Mouse (Mus musculus) activated CD4-positive, CD25-positive, alpha-beta regulatory T cell, adult 4 months (primary cell): Measurements from ENCODE around the gene Tbc1d22a. TPM values are rescaled to one million over a fixed set of nuclear protein-coding genes. Genes with fewer than 3 reads are reported as not detected.
"Not testable (repeated sequence)": the region's sequence is repeated elsewhere in the genome, so short reads cannot be mapped to it uniquely, and the experiment has no call there.

Experiments used
- ATAC-seq: one replicate; pipeline ENCODE4 v1.8.0; 2017
- polyA plus RNA-seq, 2 experiments: library from polyadenylated mRNA; unstranded; fragments of 100-300 nt; shearing (Covaris generic); gene quantifications; one replicate each; pipeline ENCODE4 v1.2.1; 2017

Gene Tbc1d22a
- polyA plus RNA-seq, 2 experiments from 2014 or later, result 10.6 to 13.1 TPM

GRCm38 (mm10) chr15:86181321-86181720 lies 32.9 kb upstream of the Tbc1d22a start:
- ATAC-seq, result not testable (repeated sequence)

- peak; percentile 29 for ATAC-seq
These were observed 32.3 kb upstream of the Tbc1d22a start for GRCm38 (mm10) chr15:86181941-86182439.

- peak; percentile 21 for ATAC-seq
These were observed 31.6 kb upstream of the Tbc1d22a start for GRCm38 (mm10) chr15:86182646-86183045.

GRCm38 (mm10) chr15:86183484-86183883 lies 30.8 kb upstream of the Tbc1d22a start:
- no peak for ATAC-seq

- no peak for ATAC-seq
These were observed 30.2 kb upstream of the Tbc1d22a start for GRCm38 (mm10) chr15:86184071-86184470.

GRCm38 (mm10) chr15:86184851-86185688 lies 29.2 kb upstream of the Tbc1d22a start:
- ATAC-seq, result peak; percentile 30

- ATAC-seq, result peak; percentile 57
These were observed 28.3 kb upstream of the Tbc1d22a start, which contains the start of gene Cerk for GRCm38 (mm10) chr15:86185689-86186569. Gene Cerk (minus strand): TSS chr15:86186141.

- no peak for ATAC-seq
These were observed 27.6 kb upstream of the Tbc1d22a start for GRCm38 (mm10) chr15:86186686-86187085.

GRCm38 (mm10) chr15:86188186-86188585 lies 26.1 kb upstream of the Tbc1d22a start:
- ATAC-seq, result no peak

GRCm38 (mm10) chr15:86188746-86189470 lies 25.4 kb upstream of the Tbc1d22a start:
- ATAC-seq, result no peak

- ATAC-seq, result no peak
These were observed 23.9 kb upstream of the Tbc1d22a start for GRCm38 (mm10) chr15:86190387-86190786.

- ATAC-seq, result peak; percentile 37
These were observed 22.8 kb upstream of the Tbc1d22a start for GRCm38 (mm10) chr15:86191505-86191904.

GRCm38 (mm10) chr15:86191933-86192332 lies 22.3 kb upstream of the Tbc1d22a start:
- ATAC-seq, result no peak

- peak; percentile 80 for ATAC-seq
These were observed 19.4 kb upstream of the Tbc1d22a start for GRCm38 (mm10) chr15:86194676-86195453.

GRCm38 (mm10) chr15:86199052-86199451 lies 15.2 kb upstream of the Tbc1d22a start:
- no peak for ATAC-seq

GRCm38 (mm10) chr15:86199482-86199881 lies 14.8 kb upstream of the Tbc1d22a start:
- ATAC-seq, result no peak

GRCm38 (mm10) chr15:86200169-86200568 lies 14.1 kb upstream of the Tbc1d22a start:
- ATAC-seq, result no peak

GRCm38 (mm10) chr15:86201095-86201494 lies 13.2 kb upstream of the Tbc1d22a start:
- no peak for ATAC-seq

GRCm38 (mm10) chr15:86201696-86202330 lies 12.4 kb upstream of the Tbc1d22a start:
- ATAC-seq, result no peak

GRCm38 (mm10) chr15:86202640-86203039 lies 11.6 kb upstream of the Tbc1d22a start:
- ATAC-seq, result no peak

- no peak for ATAC-seq
These were observed 10.9 kb upstream of the Tbc1d22a start for GRCm38 (mm10) chr15:86203292-86203793.
